Mouse (Mus musculus) ovary, postnatal 10 days (tissue): ENCODE data around the gene Vamp8.

Source experiments
- DNase-seq: peaks from one replicate; pipeline ENCODE4 v3.0.0; 2022; ENCODE audit warnings: low spot score

Gene Vamp8

GRCm38 (mm10) chr6:72350214-72350613 lies 40.3 kb downstream of the Vamp8 start:
- DNase-seq = no peak

- DNase-seq = no peak
Observed at GRCm38 (mm10) chr6:72348411-72348810, 42.1 kb downstream of the Vamp8 start.

- DNase-seq = peak; percentile 58
Observed at GRCm38 (mm10) chr6:72347166-72347941, 43.1 kb downstream of the Vamp8 start, which contains the start of gene 0610030E20Rik. TSS of gene 0610030E20Rik (plus strand) at chr6:72347317.

GRCm38 (mm10) chr6:72346261-72346660 lies 44.2 kb downstream of the Vamp8 start:
- DNase-seq = no peak

- no peak for DNase-seq
Observed at GRCm38 (mm10) chr6:72345633-72346032, 44.9 kb downstream of the Vamp8 start.

- peak; percentile 81 for DNase-seq
Observed at GRCm38 (mm10) chr6:72345074-72345567, 45.4 kb downstream of the Vamp8 start, which contains the start of gene Usp39. TSS of gene Usp39 (minus strand) at chr6:72345184.

GRCm38 (mm10) chr6:72344396-72345073 lies 46.0 kb downstream of the Vamp8 start:
- no peak for DNase-seq

- DNase-seq = no peak
Observed at GRCm38 (mm10) chr6:72340481-72340880, 50.0 kb downstream of the Vamp8 start.
